Mouse (Mus musculus): ENCODE measurements around the gene Slc6a6. TPM values are rescaled to one million over a fixed set of nuclear protein-coding genes. Genes with fewer than 3 reads are reported as not detected.

Gene Slc6a6
- polyA plus RNA-seq, 1 experiment, result 228 TPM

GRCm38 (mm10) chr6:91807169-91807568 is 123.3 kb downstream of the Slc6a6 start:
- Histone ChIP-seq H3K4me1 (ENCODE audit: control insufficient read depth, insufficient read depth, low read length) (no peaks in the 10 kb centered on the region), H3K4me3 (replicated peaks; ENCODE audit: extremely low read depth, low read depth, low read length) (no peak overlapping the region)
- TF ChIP-seq POLR2A (IDR thresholded peaks at IDR 0.05; ENCODE audit: borderline replicate concordance, extremely low read depth, low read depth, low read length), result no peak
- no peak for TF ChIP-seq CTCF (IDR thresholded peaks at IDR 0.05; ENCODE audit: insufficient read depth, low read length)
- WGBS, result 3% methylated on average over 23 of the region's 23 CpGs
- no peak for DNase-seq

GRCm38 (mm10) chr6:91808022-91808421 is 124.2 kb downstream of the Slc6a6 start:
- TF ChIP-seq CTCF (IDR thresholded peaks at IDR 0.05; ENCODE audit: insufficient read depth, low read length), result no peak
- TF ChIP-seq POLR2A (IDR thresholded peaks at IDR 0.05; ENCODE audit: borderline replicate concordance, extremely low read depth, low read depth, low read length), result no peak
- H3K4me1 ChIP-seq (ENCODE audit: control insufficient read depth, insufficient read depth, low read length), result no peaks in the 10 kb centered on the region
- no peak overlapping the region for H3K4me3 ChIP-seq (replicated peaks; ENCODE audit: extremely low read depth, low read depth, low read length)
- 33% methylated on average over 6 of the region's 6 CpGs for WGBS
- DNase-seq, result no peak

Other genes with a start within 250 kb of the Slc6a6 start
- 3.5 and 4.4 TPM in 2 replicates for gene Chchd4, start 210.5 kb upstream of the Slc6a6 start, polyA plus RNA-seq (2012; rRNA removed)
- gene Tmem43, start 210.3 kb upstream of the Slc6a6 start, polyA plus RNA-seq (2012; rRNA removed), result 65.2 and 79.5 TPM in 2 replicates
- gene Xpc, start 168.2 kb upstream of the Slc6a6 start, polyA plus RNA-seq (2012; rRNA removed), result 12.4 and 17.3 TPM in 2 replicates
- gene Lsm3, start 168.1 kb upstream of the Slc6a6 start, polyA plus RNA-seq (2012; rRNA removed), result 7.7 and 10.8 TPM in 2 replicates
- 1.2 and 2.1 TPM in 2 replicates for gene Grip2, start 143.2 kb downstream of the Slc6a6 start, polyA plus RNA-seq (2012; rRNA removed)
- gene Ccdc174, start 194.0 kb downstream of the Slc6a6 start, polyA plus RNA-seq (2012; rRNA removed), result 2.7 and 3.8 TPM in 2 replicates
- gene 4930590J08Rik, start 218.8 kb downstream of the Slc6a6 start, polyA plus RNA-seq (2012; rRNA removed), result 0.22 TPM in 2 replicates

All from lung, adult 2 months (tissue).